Mouse (Mus musculus) stomach, embryonic 14.5 days (tissue): Measurements from ENCODE around the gene Ttc7. TPM values are rescaled to one million over a fixed set of nuclear protein-coding genes. Genes with fewer than 3 reads are reported as not detected.

ENCODE experiments used
- ATAC-seq: fragments of 200-750 bp; cut with Nextera tagmentation; 2 replicates; pipeline ENCODE4 v1.8.0; 2017; ENCODE audit warnings: low read depth, moderate TSS enrichment; ENCODE audit not compliant: insufficient number of reproducible peaks, insufficient read depth, low FRiP score
- H3K27ac ChIP-seq: fragments of 300-500 bp; sonication (generic); 2 replicates; pipeline ENCODE4 v1.5.1; 2014; ENCODE audit warnings: mild to moderate bottlenecking, low read length, moderate library complexity, mixed read lengths
- H3K27me3 ChIP-seq: fragments of 300-500 bp; sonication (generic); 2 replicates; pipeline ENCODE4 v1.6.1; 2014; ENCODE audit warnings: low read length, control low read depth, mixed read lengths; ENCODE audit not compliant: control insufficient read depth, insufficient read depth
- H3K36me3 ChIP-seq: fragments of 300-500 bp; sonication (generic); 2 replicates; pipeline ENCODE4 v1.6.1; 2014; ENCODE audit warnings: mild to moderate bottlenecking, control low read depth, low read length, moderate library complexity, mixed read lengths; ENCODE audit not compliant: control insufficient read depth, insufficient read depth
- H3K4me1 ChIP-seq: fragments of 300-500 bp; sonication (generic); 2 replicates; pipeline ENCODE4 v1.6.1; 2014; ENCODE audit warnings: low read length, control low read depth, mixed read lengths; ENCODE audit not compliant: control insufficient read depth, insufficient read depth
- H3K4me2 ChIP-seq: fragments of 300-500 bp; sonication (generic); replicated peaks from 2 replicates; pipeline ENCODE4 v1.6.1; 2014; ENCODE audit warnings: low read depth, low read length, control low read depth
- H3K4me3 ChIP-seq: fragments of 300-500 bp; sonication (generic); 2 replicates; pipeline ENCODE4 v1.5.1; 2014; ENCODE audit warnings: low read depth, low read length, control low read depth
- H3K9ac ChIP-seq: fragments of 300-500 bp; sonication (generic); replicated peaks from 2 replicates; pipeline ENCODE4 v1.6.1; 2014; ENCODE audit warnings: low read depth, mild to moderate bottlenecking, control low read depth, low read length, moderate library complexity, mixed read lengths
- H3K9me3 ChIP-seq: fragments of 300-500 bp; sonication (generic); 2 replicates; pipeline ENCODE4 v1.6.1; 2016; ENCODE audit warnings: low read depth, low read length, control low read depth; ENCODE audit not compliant: control insufficient read depth
- WGBS: fragments of 180-500 bp; shearing (Covaris S2); extraction: QIAGEN DNeasy Blood & Tissue Kit; methylation state at CpG from one replicate; pipeline ENCODE4 v1.1.7; 2014; 5-methylcytosine and 5-hydroxymethylcytosine counted together
- polyA plus RNA-seq: library from polyadenylated mRNA; unstranded; fragments of >200 nt; fragmentation: Nextera tagmentation; extraction: Ambion mirVana; gene quantifications from 2 replicates; pipeline ENCODE4 v1.2.1, GENCODE M21; 2014

Gene Ttc7
- polyA plus RNA-seq, 1 experiment from 2014 or later = 5.9 TPM

DNA sequence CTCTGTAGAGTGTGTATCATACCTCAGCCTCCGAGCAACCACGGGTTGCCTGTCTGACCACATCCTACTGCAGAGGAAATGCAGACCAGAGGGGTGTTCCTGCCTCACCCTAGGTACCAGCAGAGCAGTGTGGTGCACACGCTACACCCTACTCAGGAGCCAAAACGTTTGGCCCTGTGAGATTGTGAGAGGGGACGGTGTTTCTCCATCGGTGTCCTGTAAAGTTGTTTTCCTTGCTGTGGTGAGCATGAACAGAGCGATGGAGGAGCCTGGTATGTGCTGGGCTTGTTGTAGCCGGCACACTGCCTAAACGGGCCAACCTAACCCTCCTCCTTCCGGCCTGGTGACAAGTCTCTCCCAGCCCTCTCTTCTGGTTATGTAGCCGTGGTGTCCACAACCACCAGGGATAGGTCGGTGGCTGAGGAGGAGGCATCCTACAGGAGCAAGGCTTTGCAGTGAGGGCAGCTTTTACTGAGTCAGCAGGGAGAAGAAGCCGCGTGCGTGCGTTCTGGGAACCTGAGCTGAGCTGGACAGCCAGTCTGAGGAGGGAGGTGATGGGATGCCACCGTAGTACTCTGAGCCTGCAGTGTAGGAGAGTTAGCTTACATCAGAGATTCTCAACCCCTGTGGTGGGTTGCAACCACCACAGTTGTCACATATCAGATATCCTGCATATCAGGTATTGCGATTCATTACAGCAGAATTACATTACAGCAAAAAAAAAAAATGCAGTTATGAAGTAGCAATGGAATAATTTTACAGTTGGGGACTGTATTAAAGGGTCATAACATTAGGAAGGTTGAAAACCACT, 62.0 kb downstream of the Ttc7 start:
- Histone ChIP-seq H3K36me3 (no peaks in the 10 kb centered on the region), H3K27me3 (no peaks in the 10 kb centered on the region), H3K9me3 (no peaks in the 10 kb centered on the region), H3K27ac (no peak overlapping the region), H3K4me2 (no peak overlapping the region), H3K4me3 (no peak overlapping the region), H3K9ac (no peak overlapping the region), H3K4me1 (no peaks in the 10 kb centered on the region)
- ATAC-seq = no peak
- WGBS = 66% methylated on average over 18 of the region's 18 CpGs

DNA sequence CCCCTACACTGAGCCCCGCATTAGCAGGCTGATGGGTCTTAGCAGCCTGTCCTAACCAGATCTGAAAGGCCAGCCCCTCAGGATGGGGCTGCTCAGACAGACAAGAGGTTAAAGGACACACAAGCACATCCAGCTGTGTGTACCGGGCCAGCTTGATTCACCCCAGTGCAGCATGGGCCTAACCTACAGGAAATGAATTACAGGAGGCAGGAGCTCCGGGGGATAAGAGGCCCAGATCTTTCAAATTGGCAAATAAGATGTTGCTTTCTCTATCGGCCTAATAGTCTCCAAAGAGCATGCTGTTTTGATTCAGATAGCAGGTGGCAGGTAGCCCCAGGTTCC, 62.5 kb downstream of the Ttc7 start:
- H3K4me3 ChIP-seq = no peak overlapping the region
- H3K4me1 ChIP-seq = peaks cover 2% of the 10 kb centered on the region; the same call in 1 of the 2 replicates
- H3K36me3 ChIP-seq = no peaks in the 10 kb centered on the region
- H3K4me2 ChIP-seq = no peak overlapping the region
- H3K27ac ChIP-seq = no peak overlapping the region
- no peak for ATAC-seq
- no peak overlapping the region for H3K9ac ChIP-seq
- 32% methylated on average over 4 of the region's 4 CpGs for WGBS
- no peaks in the 10 kb centered on the region for H3K9me3 ChIP-seq
- H3K27me3 ChIP-seq = no peaks in the 10 kb centered on the region

GRCm38 (mm10) chr17:87348353-87348752, 65.7 kb downstream of the Ttc7 start:
- WGBS = 49% methylated on average over 9 of the region's 9 CpGs
- ATAC-seq = no peak

GRCm38 (mm10) chr17:87349069-87349468, 66.4 kb downstream of the Ttc7 start:
- H3K4me3 ChIP-seq = no peak overlapping the region
- no peak for ATAC-seq
- peaks cover 18% of the 10 kb centered on the region; the same call in 1 of the 2 replicates for H3K4me1 ChIP-seq
- no peak overlapping the region for H3K4me2 ChIP-seq
- H3K36me3 ChIP-seq = no peaks in the 10 kb centered on the region
- H3K27ac ChIP-seq = no peak overlapping the region
- H3K27me3 ChIP-seq = no peaks in the 10 kb centered on the region
- no peaks in the 10 kb centered on the region for H3K9me3 ChIP-seq
- no peak overlapping the region for H3K9ac ChIP-seq
- 31% methylated on average over 8 of the region's 9 CpGs for WGBS

More at GRCm38 (mm10) chr17:87348353-87348752, 65.7 kb downstream of the Ttc7 start:
- no peak overlapping the region for H3K27ac ChIP-seq
- H3K9me3 ChIP-seq = no peaks in the 10 kb centered on the region
- peaks cover 18% of the 10 kb centered on the region; the same call in 1 of the 2 replicates for H3K4me1 ChIP-seq
- no peak overlapping the region for H3K4me3 ChIP-seq
- no peak overlapping the region for H3K9ac ChIP-seq
- H3K36me3 ChIP-seq = no peaks in the 10 kb centered on the region
- H3K27me3 ChIP-seq = no peaks in the 10 kb centered on the region
- no peak overlapping the region for H3K4me2 ChIP-seq

- Histone ChIP-seq H3K27me3 (no peaks in the 10 kb centered on the region), H3K4me1 (peaks cover 18% of the 10 kb centered on the region; the same call in 1 of the 2 replicates), H3K36me3 (no peaks in the 10 kb centered on the region), H3K9me3 (no peaks in the 10 kb centered on the region), H3K9ac (no peak overlapping the region), H3K4me3 (no peak overlapping the region), H3K4me2 (no peak overlapping the region), H3K27ac (no peak overlapping the region)
- ATAC-seq = no peak
- WGBS = 75% methylated on average over 9 of the region's 9 CpGs
Observed at GRCm38 (mm10) chr17:87349575-87349974, 66.9 kb downstream of the Ttc7 start.

DNA sequence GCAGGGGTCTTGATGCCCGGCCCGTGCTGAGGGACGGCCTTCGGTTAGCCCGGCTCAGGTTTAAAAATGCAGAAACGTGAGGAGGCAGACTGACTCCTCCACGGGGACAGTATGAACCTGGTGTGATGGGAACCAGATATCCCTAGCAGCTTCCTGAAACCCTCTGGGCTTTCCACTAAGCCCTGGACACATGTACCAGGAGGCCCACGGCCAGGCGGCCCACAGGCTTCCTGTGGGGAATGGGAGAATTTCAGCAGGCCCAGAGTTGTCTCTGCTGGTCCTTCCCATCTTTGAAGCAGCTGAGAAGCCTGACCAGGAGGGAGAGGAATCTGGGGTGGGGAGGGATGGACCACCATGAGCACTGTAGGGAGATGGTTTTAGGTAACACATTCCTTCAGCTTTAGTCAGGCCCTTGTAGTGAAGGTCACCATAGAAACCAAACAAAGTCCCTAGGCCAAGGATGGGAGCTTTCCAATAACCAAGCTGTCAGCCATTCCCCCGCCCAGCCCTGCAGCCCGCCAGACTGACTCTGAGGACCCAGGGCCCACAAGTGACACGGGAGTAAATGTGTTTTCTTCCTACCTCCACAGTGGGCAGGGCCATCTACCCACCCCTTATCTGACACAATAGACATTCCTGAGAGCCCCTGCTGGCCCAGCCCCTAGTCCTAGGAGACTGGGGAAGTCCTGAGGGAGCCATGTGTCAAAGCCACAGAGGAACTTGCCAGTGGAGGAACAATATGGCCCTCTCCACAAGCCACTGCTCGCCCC, 68.0 kb downstream of the Ttc7 start:
- peaks cover 18% of the 10 kb centered on the region; the same call in 1 of the 2 replicates for H3K4me1 ChIP-seq
- peak; percentile 35; the same call in 1 of the 2 replicates for ATAC-seq
- WGBS = 46% methylated on average over 13 of the region's 13 CpGs
- no peaks in the 10 kb centered on the region for H3K36me3 ChIP-seq
- no peak overlapping the region for H3K4me3 ChIP-seq
- no peaks in the 10 kb centered on the region for H3K27me3 ChIP-seq
- no peak overlapping the region; the same call in 1 of the 2 replicates for H3K27ac ChIP-seq
- H3K9me3 ChIP-seq = no peaks in the 10 kb centered on the region
- no peak overlapping the region for H3K4me2 ChIP-seq
- H3K9ac ChIP-seq = no peak overlapping the region

GRCm38 (mm10) chr17:87351241-87352105, 68.8 kb downstream of the Ttc7 start:
- no peak for ATAC-seq
- Histone ChIP-seq H3K27me3 (no peaks in the 10 kb centered on the region), H3K4me2 (no peak overlapping the region), H3K4me3 (no peak overlapping the region), H3K27ac (no peak overlapping the region; the same call in 1 of the 2 replicates), H3K9me3 (no peaks in the 10 kb centered on the region), H3K9ac (no peak overlapping the region), H3K36me3 (no peaks in the 10 kb centered on the region), H3K4me1 (peaks cover 18% of the 10 kb centered on the region; the same call in 1 of the 2 replicates)
- 23% methylated on average over 20 of the region's 20 CpGs for WGBS
